Mouse (Mus musculus): ENCODE data around the gene Prrx2. TPM values are rescaled to one million over a fixed set of nuclear protein-coding genes. Genes with fewer than 3 reads are reported as not detected.

Gene Prrx2
- total RNA-seq (2021) = 1 to 10 TPM in 1 of 2 experiments, under 1 TPM in 1; 0.92 to 2.1 TPM

GRCm38 (mm10) chr2:30834373-30835022 lies at the start of gene Prrx2:
Gene Prrx2 (plus strand): TSS chr2:30834972.
- no peak for DNase-seq

GRCm38 (mm10) chr2:30787466-30787865 lies 47.3 kb upstream of the Prrx2 start:
- no peak for DNase-seq

- no peak for DNase-seq
Measured at GRCm38 (mm10) chr2:30792061-30792460, 42.7 kb upstream of the Prrx2 start.

GRCm38 (mm10) chr2:30794179-30795108 lies 40.3 kb upstream of the Prrx2 start:
- peak; percentile 96 to 98 for DNase-seq

GRCm38 (mm10) chr2:30795271-30795888 lies 39.4 kb upstream of the Prrx2 start:
- no peak for DNase-seq

- no peak for DNase-seq
Measured at GRCm38 (mm10) chr2:30795889-30796275, 38.9 kb upstream of the Prrx2 start.

- DNase-seq = peak; percentile 84 to 86
Measured at GRCm38 (mm10) chr2:30796382-30796781, 38.4 kb upstream of the Prrx2 start.

- no peak for DNase-seq
Measured at GRCm38 (mm10) chr2:30799456-30799855, 35.3 kb upstream of the Prrx2 start.

- no peak for DNase-seq
Measured at GRCm38 (mm10) chr2:30800671-30801066, 34.1 kb upstream of the Prrx2 start.

GRCm38 (mm10) chr2:30801067-30801852 lies 33.5 kb upstream of the Prrx2 start:
- no peak for DNase-seq

- no peak for DNase-seq
Measured at GRCm38 (mm10) chr2:30803604-30804003, 31.2 kb upstream of the Prrx2 start, which contains the start of gene 1700001O22Rik. Gene 1700001O22Rik (minus strand): TSS chr2:30803661.

GRCm38 (mm10) chr2:30805983-30806382 lies 28.8 kb upstream of the Prrx2 start:
- no peak for DNase-seq

- no peak for DNase-seq
Measured at GRCm38 (mm10) chr2:30807147-30807647, 27.6 kb upstream of the Prrx2 start.

- DNase-seq = peak; percentile 99
Measured at GRCm38 (mm10) chr2:30807648-30808295, 27.0 kb upstream of the Prrx2 start, which contains the start of gene Ntmt1. Gene Ntmt1 (plus strand): TSS chr2:30807826.

- no peak for DNase-seq
Measured at GRCm38 (mm10) chr2:30808296-30808655, 26.5 kb upstream of the Prrx2 start.

- DNase-seq = no peak
Measured at GRCm38 (mm10) chr2:30809503-30809902, 25.3 kb upstream of the Prrx2 start.

- no peak for DNase-seq
Measured at GRCm38 (mm10) chr2:30810573-30810972, 24.2 kb upstream of the Prrx2 start.

GRCm38 (mm10) chr2:30816383-30816782 lies 18.4 kb upstream of the Prrx2 start:
- no peak for DNase-seq

GRCm38 (mm10) chr2:30819873-30820272 lies 14.9 kb upstream of the Prrx2 start:
- no peak for DNase-seq

GRCm38 (mm10) chr2:30821073-30821472 lies 13.7 kb upstream of the Prrx2 start:
- no peak for DNase-seq

GRCm38 (mm10) chr2:30822460-30822859 lies 12.3 kb upstream of the Prrx2 start:
- DNase-seq = no peak

All from layer of hippocampus, postnatal 36 days (tissue).